Mouse (Mus musculus): ENCODE results near the gene Bpifb3.

Bpifb3 gene

GRCm38 (mm10) chr2:153953836-153954235 lies 35.8 kb downstream of the Bpifb3 start:
- no peak for TF ChIP-seq GATA4 (IDR thresholded peaks at IDR 0.05; ENCODE audit: insufficient replicate concordance, low read length)

- TF ChIP-seq GATA4 (IDR thresholded peaks at IDR 0.05; ENCODE audit: insufficient replicate concordance, low read length) = no peak
Observed at GRCm38 (mm10) chr2:153962821-153963331, 44.8 kb downstream of the Bpifb3 start.

- TF ChIP-seq GATA4 (IDR thresholded peaks at IDR 0.05; ENCODE audit: insufficient replicate concordance, low read length) = no peak
Observed at GRCm38 (mm10) chr2:153963334-153963733, 45.3 kb downstream of the Bpifb3 start.

- TF ChIP-seq GATA4 (IDR thresholded peaks at IDR 0.05; ENCODE audit: insufficient replicate concordance, low read length) = no peak
Observed at GRCm38 (mm10) chr2:153970221-153970620, 52.2 kb downstream of the Bpifb3 start.

- TF ChIP-seq GATA4 (IDR thresholded peaks at IDR 0.05; ENCODE audit: insufficient replicate concordance, low read length) = no peak
Observed at GRCm38 (mm10) chr2:153974582-153974981, 56.6 kb downstream of the Bpifb3 start, which contains the start of gene Bpifa6. Bpifa6 (plus strand) TSS chr2:153974945.
